Mouse (Mus musculus): Measurements from ENCODE around the gene Map3k6.

GRCm38 (mm10) chr4:133200343-133200742 is 40.3 kb upstream of the Map3k6 start:
- TF ChIP-seq POLR2A (IDR thresholded peaks at IDR 0.05; ENCODE audit: low read depth, low read length) (no peak), CTCF (IDR thresholded peaks at IDR 0.05; ENCODE audit: borderline replicate concordance, insufficient read depth, low read length) (no peak)
